Mouse (Mus musculus): ENCODE data around the gene Grem2.
A peak's percentile ranks its signal among the peaks of the same experiment; 100 is the strongest.

The Grem2 gene

GRCm38 (mm10) chr1:174921298-174921955, at the start of gene Grem2:
TSS of gene Grem2 (minus strand) at chr1:174921819.
- DNase-seq (ENCODE audit: low spot score), result peak; percentile 75

GRCm38 (mm10) chr1:174959837-174960236, 38.2 kb upstream of the Grem2 start:
- DNase-seq (ENCODE audit: low spot score), result no peak

DNA sequence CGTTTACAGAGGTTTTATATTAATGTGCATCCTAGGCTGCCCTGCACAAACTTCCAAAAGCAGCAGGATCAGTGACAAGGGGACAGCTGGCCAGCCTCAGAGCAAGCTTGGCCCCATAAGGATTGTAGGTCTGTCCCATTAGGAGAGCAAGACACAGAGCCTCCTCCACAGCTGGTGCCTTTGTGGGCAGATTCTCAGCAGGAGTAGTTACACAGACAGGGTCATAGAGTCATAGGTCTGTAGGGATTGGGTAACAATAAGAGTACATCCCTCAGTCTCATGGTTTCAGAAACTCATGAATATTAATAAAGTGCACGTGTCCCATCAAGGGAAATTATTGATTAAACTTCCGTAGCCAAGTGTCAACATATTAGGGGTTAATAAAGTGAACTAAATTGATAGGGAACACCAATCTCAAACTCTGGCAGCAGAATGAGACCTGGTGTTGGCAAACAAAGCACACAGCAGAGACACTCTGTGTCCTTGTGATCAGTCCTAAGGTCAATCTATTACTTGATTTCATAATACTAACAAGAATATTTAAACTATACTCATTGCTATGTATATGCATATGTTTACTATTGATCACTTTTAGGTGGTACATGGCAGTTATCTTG, 9.5 kb upstream of the Grem2 start:
- DNase-seq (ENCODE audit: low spot score), result no peak

- no peak for DNase-seq (ENCODE audit: low spot score)
Observed at GRCm38 (mm10) chr1:174929459-174930181, 8.0 kb upstream of the Grem2 start.

DNA sequence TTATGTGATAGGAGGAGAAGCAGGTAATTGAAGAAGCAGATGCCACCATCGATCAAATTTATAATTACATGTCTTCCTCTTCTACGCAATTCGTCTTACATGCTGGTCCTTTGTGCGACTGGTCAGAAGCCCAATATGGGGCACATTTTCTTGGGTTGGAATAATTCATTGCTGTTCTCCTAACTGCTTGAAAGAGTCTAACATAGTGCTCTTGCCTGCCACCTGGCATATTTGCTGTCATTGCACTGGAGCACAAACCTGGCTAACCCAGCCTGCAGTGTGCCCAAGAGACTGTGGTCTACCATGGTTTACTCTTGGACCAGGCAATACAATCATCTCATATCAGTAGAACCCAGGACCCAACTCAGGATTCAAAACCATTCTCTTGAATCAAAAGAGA, 2.7 kb downstream of the Grem2 start:
- no peak for DNase-seq (ENCODE audit: low spot score)

DNA sequence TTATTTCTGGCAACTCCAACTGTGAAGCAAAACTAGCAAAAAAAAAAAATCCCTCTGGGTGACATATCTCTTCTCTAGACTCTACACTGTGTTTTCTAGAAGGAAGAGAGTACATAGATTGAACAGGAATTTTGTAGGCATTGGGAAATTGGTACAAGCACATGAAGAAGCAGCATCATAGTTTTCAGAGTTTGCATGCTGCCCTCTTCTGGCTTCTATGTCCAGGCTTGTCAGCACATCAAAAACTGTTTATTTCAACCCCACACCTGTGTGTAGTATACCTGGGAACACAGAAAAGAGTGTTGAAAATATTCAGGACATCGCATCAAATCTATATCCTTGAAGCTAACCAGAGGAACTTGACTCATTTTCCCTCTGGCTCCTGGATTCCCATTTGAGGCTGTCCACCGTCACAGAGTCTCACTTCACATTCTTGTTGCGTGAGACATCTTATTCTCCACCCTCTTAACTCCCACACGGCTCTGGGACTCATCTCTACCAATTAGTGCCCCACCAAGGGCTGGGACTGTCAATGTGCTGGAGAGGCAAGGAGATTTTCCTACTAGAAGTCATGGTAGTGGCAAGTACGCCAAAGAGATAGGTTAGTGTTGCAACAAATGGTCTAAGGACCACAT, 3.3 kb downstream of the Grem2 start:
- DNase-seq (ENCODE audit: low spot score), result no peak

- DNase-seq (ENCODE audit: low spot score), result no peak
Observed at GRCm38 (mm10) chr1:174909834-174910233, 11.8 kb downstream of the Grem2 start.

DNA sequence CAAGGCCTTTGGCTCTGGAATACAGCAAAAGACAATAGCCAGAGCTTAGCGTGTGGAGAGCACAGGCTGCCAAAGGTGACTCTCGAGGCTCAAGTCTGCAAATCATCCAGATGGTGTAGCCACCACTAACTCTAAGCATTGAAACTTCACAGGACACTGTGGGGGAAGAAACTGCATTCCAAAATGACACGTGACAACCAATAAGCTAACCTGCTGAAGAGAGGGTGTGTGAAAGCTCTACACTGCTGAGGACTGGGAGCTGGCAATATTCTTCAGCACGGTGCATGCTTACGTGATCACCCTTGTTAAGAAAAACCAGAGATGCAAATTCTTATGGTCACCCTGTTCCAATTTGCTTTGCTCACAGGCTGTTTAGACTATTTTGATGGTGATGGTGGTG, 13.4 kb downstream of the Grem2 start:
- no peak for DNase-seq (ENCODE audit: low spot score)

- no peak for DNase-seq (ENCODE audit: low spot score)
Observed at GRCm38 (mm10) chr1:174907637-174908036, 14.0 kb downstream of the Grem2 start.

- no peak for DNase-seq (ENCODE audit: low spot score)
Observed at GRCm38 (mm10) chr1:174902755-174903154, 18.9 kb downstream of the Grem2 start.

GRCm38 (mm10) chr1:174892471-174892870, 29.1 kb downstream of the Grem2 start:
- DNase-seq (ENCODE audit: low spot score), result no peak

- DNase-seq (ENCODE audit: low spot score), result no peak
Observed at GRCm38 (mm10) chr1:174888684-174889405, 32.8 kb downstream of the Grem2 start.

GRCm38 (mm10) chr1:174888073-174888472, 33.5 kb downstream of the Grem2 start:
- DNase-seq (ENCODE audit: low spot score), result no peak

DNA sequence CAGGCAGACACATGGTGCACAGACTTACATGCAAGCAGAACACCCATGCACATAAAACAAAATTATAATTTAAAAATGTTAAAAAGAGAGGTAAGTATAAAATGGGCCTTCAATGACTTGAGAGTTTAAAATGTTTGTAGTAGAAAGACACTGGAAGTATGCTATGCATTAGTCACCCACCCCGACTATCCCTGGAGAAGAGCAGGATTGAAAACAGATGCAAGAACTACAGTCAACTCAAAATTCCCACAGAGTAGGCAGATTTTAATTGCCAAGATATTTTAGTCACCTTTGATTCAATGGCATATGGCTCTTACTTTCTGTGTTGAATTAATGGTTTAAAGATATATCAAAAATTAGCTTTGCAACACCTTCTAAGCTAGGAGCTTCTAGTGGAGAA, 39.1 kb downstream of the Grem2 start:
- DNase-seq (ENCODE audit: low spot score), result no peak

DNA sequence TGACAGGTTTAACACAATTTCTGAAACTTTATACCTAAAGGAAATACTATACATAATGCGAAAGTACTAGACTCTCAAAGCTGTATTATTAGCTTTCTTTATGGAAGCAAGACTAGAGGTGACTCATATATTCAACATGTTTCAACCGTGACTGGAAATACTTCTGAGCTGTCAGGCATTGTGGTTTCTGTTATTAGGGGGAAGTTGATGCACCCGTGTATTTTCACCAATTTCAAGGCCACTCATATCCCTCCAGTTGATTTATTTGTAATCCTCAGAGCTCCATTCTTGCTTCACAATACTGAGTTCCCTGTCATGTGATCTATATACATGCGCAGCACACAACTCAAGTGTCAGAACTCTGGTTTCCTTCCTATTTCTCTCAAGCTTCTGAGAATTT, 46.4 kb downstream of the Grem2 start:
- no peak for DNase-seq (ENCODE audit: low spot score)

GRCm38 (mm10) chr1:174860407-174861118, 61.1 kb downstream of the Grem2 start:
- DNase-seq (ENCODE audit: low spot score), result no peak

DNA sequence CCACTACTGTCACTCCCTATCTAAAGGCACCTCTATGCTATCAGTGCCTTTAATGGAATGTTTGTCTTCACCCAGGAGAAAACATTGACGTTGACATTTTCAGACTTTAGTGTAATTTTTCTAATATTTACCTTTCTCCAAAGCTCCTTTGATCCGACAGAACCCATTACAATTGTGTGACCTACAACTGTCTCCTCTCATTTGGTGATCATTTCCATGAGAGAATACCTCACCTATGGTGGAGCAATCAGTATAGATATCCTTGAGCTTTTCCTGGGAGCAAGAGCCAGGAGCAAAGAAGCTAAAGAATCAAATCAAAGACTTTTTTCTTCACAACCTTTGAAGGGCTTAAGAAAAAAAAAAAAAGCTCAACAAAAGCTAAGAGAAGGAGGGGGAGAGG, 65.4 kb downstream of the Grem2 start:
- DNase-seq (ENCODE audit: low spot score), result no peak

- DNase-seq (ENCODE audit: low spot score), result no peak
Observed at GRCm38 (mm10) chr1:174844786-174845185, 76.8 kb downstream of the Grem2 start.

DNA sequence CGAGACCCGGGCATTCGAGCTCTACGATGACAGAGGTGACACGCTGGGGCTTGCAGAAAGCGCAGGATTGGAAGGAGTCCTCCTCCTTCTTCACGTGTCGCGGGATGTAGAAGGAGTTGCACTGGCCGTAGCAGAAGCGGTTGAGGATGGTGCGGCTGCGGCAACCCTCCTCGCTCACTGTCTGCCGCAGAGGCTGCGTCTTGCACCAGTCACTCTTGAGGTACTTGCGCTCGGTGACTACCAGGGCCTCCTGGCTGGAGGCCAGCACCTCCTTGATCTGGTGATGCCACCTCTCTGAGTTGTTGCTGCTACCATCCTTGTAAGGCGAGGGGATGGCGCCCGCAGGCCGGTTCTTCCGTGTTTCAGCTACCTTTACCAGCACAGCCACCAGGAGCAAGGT, 84.8 kb downstream of the Grem2 start:
- peak; percentile 39 for DNase-seq (ENCODE audit: low spot score)

- no peak for DNase-seq (ENCODE audit: low spot score)
Observed at GRCm38 (mm10) chr1:174826562-174826961, 95.1 kb downstream of the Grem2 start.

DNA sequence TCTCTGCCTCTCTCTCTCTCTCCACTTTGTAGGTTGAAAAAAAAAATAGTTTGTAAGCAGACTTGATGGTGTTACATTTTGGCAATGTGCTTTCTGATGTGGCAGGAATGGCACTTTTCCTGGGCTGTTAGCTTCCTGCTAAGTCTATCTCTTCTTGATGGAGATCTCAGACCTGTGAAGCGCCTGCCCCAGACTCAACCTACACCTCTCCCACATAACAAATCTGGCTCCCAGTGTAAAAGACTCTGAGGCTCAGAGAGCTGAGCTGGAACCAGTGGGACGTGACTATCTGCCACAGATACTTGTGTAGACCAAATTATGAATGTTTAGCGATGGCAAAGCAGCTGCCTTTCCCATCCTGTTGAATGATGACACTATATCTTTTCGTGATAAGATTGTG, 109.8 kb downstream of the Grem2 start:
- DNase-seq (ENCODE audit: low spot score), result no peak

DNA sequence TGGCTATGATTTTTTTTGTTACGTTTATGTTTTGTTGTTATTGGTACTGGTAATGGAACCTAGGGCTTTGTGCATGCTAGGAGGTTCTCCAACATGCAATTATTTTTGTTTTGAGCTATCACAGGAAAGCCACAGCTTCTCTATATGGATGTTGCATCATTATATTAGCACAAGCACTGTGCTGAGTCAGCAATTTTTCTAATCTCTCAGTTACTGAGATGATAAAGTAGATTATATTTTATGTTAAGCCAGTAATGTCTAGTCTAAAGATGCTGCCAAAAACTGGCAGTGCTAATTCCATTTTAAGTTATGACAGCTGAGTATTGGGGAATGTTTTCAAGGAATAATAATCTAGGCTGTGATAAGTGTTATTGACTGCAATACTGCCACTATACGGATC, 133.0 kb downstream of the Grem2 start:
- DNase-seq (ENCODE audit: low spot score), result no peak
